Mouse (Mus musculus) olfactory bulb, adult 2 months (tissue): Measurements from ENCODE around the gene Commd8.

Experiments
- CTCF ChIP-seq: fragments of 200-500 bp; IDR thresholded peaks from 2 replicates; pipeline ENCODE4 v1.5.1; 2012; ENCODE audit warnings: low read depth, mild to moderate bottlenecking, low read length, moderate library complexity; ENCODE audit not compliant: insufficient read depth
- POLR2A ChIP-seq: fragments of 200-500 bp; IDR thresholded peaks from 2 replicates; pipeline ENCODE4 v1.6.1; 2012; ENCODE audit warnings: mild to moderate bottlenecking, low read depth, low read length, moderate library complexity; ENCODE audit not compliant: insufficient read depth

GRCm38 (mm10) chr5:72184437-72185100, 16.6 kb upstream of the Commd8 start:
- TF ChIP-seq POLR2A (no peak), CTCF (no peak)
